Mouse (Mus musculus) small intestine, adult 2 months (tissue): ENCODE results near the gene Rpl26.

Experiments
- CTCF ChIP-seq: fragments of 200-500 bp; IDR thresholded peaks from 2 replicates; pipeline ENCODE4 v1.5.1; 2012; ENCODE audit warnings: low read depth, mild to moderate bottlenecking, control low read depth, inconsistent platforms, low read length, moderate library complexity, mixed read lengths; ENCODE audit not compliant: insufficient replicate concordance, insufficient read length; ENCODE audit errors: extremely low read depth
- POLR2A ChIP-seq: fragments of 200-500 bp; IDR thresholded peaks from 2 replicates; pipeline ENCODE4 v1.6.1; 2012; ENCODE audit warnings: low read depth, mild to moderate bottlenecking, control low read depth, inconsistent platforms, low read length, moderate library complexity

DNA sequence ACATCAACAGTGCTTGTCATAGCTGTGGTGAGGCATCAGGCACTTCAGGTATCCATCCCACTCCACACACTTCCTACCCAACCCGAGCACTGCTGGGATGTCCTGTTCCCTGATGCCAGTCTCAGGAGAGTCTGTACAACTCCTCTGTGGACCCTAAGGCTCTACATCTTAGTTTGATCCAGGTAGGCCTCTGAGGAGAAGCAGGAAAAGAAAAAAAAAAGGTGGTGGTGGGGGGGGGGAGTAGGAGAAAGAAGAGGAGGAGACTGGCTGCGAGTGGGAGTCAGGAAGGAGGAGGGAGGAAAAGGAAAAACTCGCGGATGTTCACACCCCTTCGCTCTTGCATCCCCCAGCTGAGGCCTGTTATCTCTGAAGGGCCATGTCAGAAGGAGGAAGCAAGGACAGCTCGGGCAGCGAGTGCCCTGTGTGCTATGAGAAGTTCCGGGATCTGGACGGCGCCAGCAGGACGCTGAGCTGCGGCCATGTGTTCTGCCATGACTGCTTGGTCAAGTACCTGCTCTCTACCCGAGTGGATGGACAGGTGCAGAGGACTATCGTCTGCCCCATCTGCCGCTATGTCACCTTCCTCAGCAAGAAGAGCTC lies 9.1 kb upstream of the Rpl26 start:
- no peak for TF ChIP-seq CTCF
- TF ChIP-seq POLR2A: no peak
